ENCODE assay signal across 22 mouse cellular contexts in genomic region chr4:85340686-85341085, GRCm38 (mm10).
DNase-seq lines count a peak whose midpoint lies in the region; ATAC-seq lines count a peak whose summit lies in the region.
"Had no signal": no experiment of that assay in that cellular context is flagged by ENCODE, and none has a peak within 500 bp of the region (broad histone marks: within the 10 kb centered on the region; RNA-seq: fewer than 3 reads in every experiment).

No protein-coding gene starts in this region.

- 85% methylated on average over 6 of the region's 6 CpGs for WGBS in kidney, embryonic 14.5 days
- whole genome bisulfite sequencing in forebrain, embryonic 15.5 days: 74% methylated on average over 6 of the region's 6 CpGs

- peak; percentile 79 for DNase-seq in cerebellum, adult 11 months
- peak; percentile 84 to 92 for DNase-seq in cerebellum, adult 18-20 months
- peak; percentile 92 for DNase-seq in cerebellum, adult 9-11 months
- peak; percentile 83 to 86 for DNase-seq in cerebellum, postnatal 36 days
- DNase-seq in B cell, adult 2 months: no peak
- DNase-seq: adrenal gland, adult 8-10 months; gastrocnemius, postnatal 10 days; heart, adult 18-20 months; heart, postnatal 14 days; kidney, adult 18-20 months had no signal

- no peak for ATAC-seq in kidney, embryonic 14.5 days (ENCODE audit: low FRiP score, low TSS enrichment)
- no peak for ATAC-seq in forebrain, embryonic 15.5 days (replicated peaks)
- ATAC-seq: CD4-positive, CD25-positive, alpha-beta regulatory T cell, adult 4 months; forebrain, embryonic 13.5 days; intestine, embryonic 15.5 days had no signal

- no peaks in the 10 kb centered on the region for H3K9me3 ChIP-seq in kidney, embryonic 14.5 days (ENCODE audit: control insufficient read depth, low read length)
- H3K9me3 ChIP-seq in forebrain, embryonic 15.5 days: no peaks in the 10 kb centered on the region
- H3K9me3 ChIP-seq: embryonic facial prominence, embryonic 10.5 days; forebrain, embryonic 13.5 days; heart, embryonic 15.5 days; hindbrain, embryonic 10.5 days; intestine, embryonic 15.5 days; kidney, embryonic 15.5 days had no signal

- no peaks in the 10 kb centered on the region for H3K27me3 ChIP-seq in kidney, embryonic 14.5 days (ENCODE audit: control insufficient read depth, insufficient read depth, low read length)
- no peaks in the 10 kb centered on the region for H3K27me3 ChIP-seq in forebrain, embryonic 15.5 days
- H3K27me3 ChIP-seq: forebrain, embryonic 13.5 days; heart, embryonic 15.5 days; intestine, embryonic 15.5 days; kidney, embryonic 15.5 days had no signal

- no peaks in the 10 kb centered on the region for H3K4me1 ChIP-seq in kidney, embryonic 14.5 days (ENCODE audit: control insufficient read depth, insufficient read depth, low read length)
- no peaks in the 10 kb centered on the region for H3K4me1 ChIP-seq in forebrain, embryonic 15.5 days
- H3K4me1 ChIP-seq: embryonic facial prominence, embryonic 10.5 days; forebrain, embryonic 13.5 days; heart, embryonic 15.5 days; hindbrain, embryonic 10.5 days; intestine, embryonic 15.5 days; kidney, embryonic 15.5 days had no signal

- H3K36me3 ChIP-seq in kidney, embryonic 14.5 days (ENCODE audit: control insufficient read depth, insufficient read depth, low read length): no peaks in the 10 kb centered on the region
- no peaks in the 10 kb centered on the region for H3K36me3 ChIP-seq in forebrain, embryonic 15.5 days
- H3K36me3 ChIP-seq: embryonic facial prominence, embryonic 10.5 days; G1E; heart, embryonic 15.5 days; hindbrain, embryonic 10.5 days; intestine, embryonic 15.5 days; kidney, embryonic 15.5 days had no signal

- H3K4me2 ChIP-seq in kidney, embryonic 14.5 days (replicated peaks; ENCODE audit: low read depth, low read length): no peak overlapping the region
- no peak overlapping the region for H3K4me2 ChIP-seq in forebrain, embryonic 15.5 days (replicated peaks)
- H3K4me2 ChIP-seq: forebrain, embryonic 13.5 days; heart, embryonic 11.5 days; heart, embryonic 15.5 days; hindbrain, embryonic 14.5 days; intestine, embryonic 15.5 days; kidney, embryonic 15.5 days had no signal

- H3K27ac ChIP-seq in kidney, embryonic 14.5 days (ENCODE audit: low read depth, low read length): no peak overlapping the region
- no peak overlapping the region for H3K27ac ChIP-seq in forebrain, embryonic 15.5 days (replicated peaks)
- H3K27ac ChIP-seq: embryonic facial prominence, embryonic 10.5 days; forebrain, embryonic 13.5 days; heart, embryonic 15.5 days; hindbrain, embryonic 10.5 days; hindbrain, embryonic 14.5 days; intestine, embryonic 15.5 days; kidney, embryonic 15.5 days had no signal

- H3K9ac ChIP-seq in kidney, embryonic 14.5 days (ENCODE audit: low read depth, low read length): no peak overlapping the region
- no peak overlapping the region for H3K9ac ChIP-seq in forebrain, embryonic 15.5 days (replicated peaks)
- H3K9ac ChIP-seq: forebrain, embryonic 13.5 days; heart, embryonic 15.5 days; hindbrain, embryonic 14.5 days; intestine, embryonic 15.5 days; kidney, embryonic 15.5 days had no signal

- no peak overlapping the region for H3K4me3 ChIP-seq in kidney, embryonic 14.5 days (ENCODE audit: low read length)
- H3K4me3 ChIP-seq in forebrain, embryonic 15.5 days: no peak overlapping the region
- H3K4me3 ChIP-seq: embryonic facial prominence, embryonic 10.5 days; forebrain, embryonic 13.5 days; heart, embryonic 15.5 days; hindbrain, embryonic 10.5 days; intestine, embryonic 15.5 days; kidney, embryonic 15.5 days had no signal

Comparison
In these comparisons a context has a peak if more than half of its experiments do, and no peak if none do; other contexts are left out.
1. DNase-seq: peak in cerebellum, adult 11 months (single experiment), cerebellum, adult 18-20 months (2 of 2), cerebellum, adult 9-11 months (single experiment) and cerebellum, postnatal 36 days (2 of 2); none in B cell, adult 2 months (0 of 2).